Mouse (Mus musculus) large intestine, adult 2 months (tissue): ENCODE data around the gene Prkag2. TPM values are rescaled to one million over a fixed set of nuclear protein-coding genes. Genes with fewer than 3 reads are reported as not detected.

Source experiments
- DNase-seq: peaks from one replicate; pipeline ENCODE4 v3.0.0-alpha.2; 2012; ENCODE audit warnings: low read depth, low spot score
- WGBS: fragments of 180-500 bp; shearing (Covaris S2); methylation state at CpG from one replicate; pipeline ENCODE4 v1.1.7; 2018; 5-methylcytosine and 5-hydroxymethylcytosine counted together
- polyA plus RNA-seq: library from polyadenylated mRNA; depleted of rRNA; stranded (reverse); fragments of >200 nt; gene quantifications from 2 replicates; pipeline ENCODE4 v1.2.3, GENCODE M21; 2012

Gene Prkag2
- polyA plus RNA-seq, 1 experiment: 21.1 TPM

DNA sequence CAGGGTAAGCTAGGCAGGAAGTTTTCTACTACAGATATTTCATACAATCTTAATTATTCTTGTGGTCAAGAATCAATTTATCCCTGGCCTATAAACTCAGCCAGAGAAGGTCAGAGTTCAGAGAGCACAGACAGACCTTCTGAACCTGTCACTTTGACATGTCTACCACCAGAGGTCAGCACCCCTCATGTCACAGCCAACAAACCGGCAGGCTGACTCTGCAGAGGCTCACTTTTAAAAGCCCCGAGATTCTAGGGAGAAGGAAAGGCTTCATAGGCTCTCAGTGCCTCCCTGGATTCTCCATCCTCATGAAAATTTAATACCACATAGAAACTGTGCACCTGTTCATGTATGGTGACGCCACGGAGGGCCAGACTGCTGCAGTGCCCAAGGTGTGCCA lies 197.6 kb downstream of the Prkag2 start:
- no peak for DNase-seq
- 26% methylated on average over 4 of the region's 4 CpGs for WGBS

DNA sequence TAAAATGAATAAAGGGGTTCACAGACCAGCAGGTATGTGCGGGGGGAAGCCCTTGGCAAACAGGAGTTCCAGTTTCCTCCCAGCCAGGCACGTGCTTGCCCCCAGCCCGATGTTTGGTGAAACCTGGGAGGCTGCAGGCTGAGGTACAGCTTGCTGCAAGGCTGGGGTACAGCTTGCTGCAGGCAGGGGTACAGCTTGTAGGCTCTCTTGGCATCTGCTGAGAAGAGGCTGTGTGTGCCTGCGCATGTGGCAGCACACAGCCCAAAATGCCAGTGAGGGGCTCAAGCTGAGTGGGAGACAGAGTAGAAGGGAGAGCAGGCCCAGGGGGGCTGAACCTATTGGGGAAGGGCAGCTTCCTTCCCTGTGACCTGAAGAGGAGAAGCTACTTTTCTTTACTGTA lies 204.8 kb downstream of the Prkag2 start:
- WGBS: 96% methylated on average over 4 of the region's 4 CpGs
- no peak for DNase-seq

DNA sequence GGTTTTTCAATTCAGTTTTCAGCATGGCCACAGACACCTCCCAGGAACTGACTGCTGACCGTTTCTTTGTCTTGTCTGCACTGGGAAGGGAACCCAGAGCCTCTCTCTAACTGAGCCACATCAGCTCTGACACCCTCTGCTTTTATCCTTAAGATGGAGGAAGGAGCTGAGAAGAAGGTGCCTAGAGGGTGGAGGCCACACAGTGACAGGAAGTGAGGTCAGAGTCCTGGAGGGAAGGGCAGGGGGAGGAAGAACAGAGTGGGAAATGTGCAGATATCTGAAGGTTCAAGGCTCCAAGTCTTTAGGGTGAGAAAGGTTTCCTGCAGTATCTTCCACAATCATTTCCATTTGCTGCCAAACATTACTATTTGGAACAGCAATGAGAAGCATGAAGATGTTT lies 205.6 kb downstream of the Prkag2 start:
- 56% methylated on average over 1 of the region's 1 CpGs for WGBS
- DNase-seq: no peak

DNA sequence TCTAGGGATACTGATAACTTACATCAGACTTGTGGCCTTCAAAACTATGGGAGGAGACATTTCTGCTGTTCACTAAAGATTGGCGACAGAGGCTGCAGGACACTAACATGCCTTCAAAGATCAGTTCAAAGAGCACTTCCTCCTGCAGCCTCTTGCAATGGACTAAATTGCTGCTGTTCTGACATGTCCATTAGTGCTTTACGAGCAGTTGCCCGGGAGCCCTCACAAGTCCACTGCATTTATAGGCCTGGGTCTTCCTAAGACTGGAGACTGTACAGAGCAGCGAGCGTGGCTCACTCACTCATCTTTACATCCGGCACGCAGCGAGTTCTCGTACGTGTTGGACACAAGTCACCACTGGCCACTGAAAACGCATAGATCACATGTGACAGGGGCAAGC lies 208.0 kb downstream of the Prkag2 start:
- WGBS: 71% methylated on average over 11 of the region's 11 CpGs
- DNase-seq: no peak

DNA sequence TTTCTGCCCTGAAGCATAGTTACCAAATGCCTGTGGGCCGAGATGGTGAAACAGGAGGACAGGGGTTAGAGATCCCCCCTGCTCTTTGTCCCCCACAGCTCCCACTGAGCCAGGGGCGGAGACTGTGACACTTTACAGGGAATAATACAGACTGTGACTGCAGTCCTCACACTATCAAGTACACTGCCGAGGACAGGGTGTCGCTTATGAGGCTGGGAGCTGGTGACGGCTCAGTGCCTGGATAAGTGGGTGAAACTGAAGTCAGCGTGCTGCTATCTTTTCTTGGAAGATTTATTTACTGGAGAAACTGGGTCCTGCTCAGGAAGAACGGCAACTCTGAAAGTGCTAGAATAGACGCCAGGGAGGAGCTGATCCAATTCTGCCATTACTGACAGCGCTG lies 210.6 kb downstream of the Prkag2 start:
- DNase-seq: no peak
- WGBS: 83% methylated on average over 9 of the region's 9 CpGs

DNA sequence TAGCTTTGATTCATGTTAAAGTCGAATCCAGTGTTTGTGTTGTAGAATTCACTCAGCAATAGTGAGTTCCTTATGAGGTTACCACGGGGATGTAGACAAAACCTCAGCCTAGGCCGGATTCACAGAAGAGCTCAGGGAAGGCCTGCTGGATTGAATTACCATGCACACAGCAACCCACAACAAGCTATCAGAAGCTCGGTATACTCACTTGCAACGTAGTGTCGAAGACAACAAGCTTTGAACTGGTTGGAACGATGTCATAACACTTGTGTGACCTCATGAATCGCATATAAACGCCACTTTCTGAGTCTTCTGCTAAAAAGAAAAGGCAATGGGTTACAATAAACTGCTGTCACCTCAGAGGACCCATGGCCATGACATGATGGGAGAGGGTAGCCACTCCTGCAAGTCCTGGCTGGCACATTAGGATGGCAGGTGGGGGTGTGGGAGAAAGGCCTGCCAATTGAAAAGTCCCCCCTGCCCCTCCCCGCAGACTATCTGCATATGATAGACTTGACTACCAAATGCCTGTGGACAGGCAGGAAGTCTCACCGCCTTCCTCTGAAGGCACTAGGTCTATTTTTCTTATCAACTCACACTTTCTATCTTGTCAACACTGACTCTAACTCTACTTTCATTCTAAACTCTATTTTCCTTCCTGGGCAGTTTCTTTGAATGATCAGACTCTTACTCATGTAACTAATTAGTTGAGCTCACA lies 211.4 kb downstream of the Prkag2 start:
- DNase-seq: no peak
- WGBS: 90% methylated on average over 11 of the region's 11 CpGs

DNA sequence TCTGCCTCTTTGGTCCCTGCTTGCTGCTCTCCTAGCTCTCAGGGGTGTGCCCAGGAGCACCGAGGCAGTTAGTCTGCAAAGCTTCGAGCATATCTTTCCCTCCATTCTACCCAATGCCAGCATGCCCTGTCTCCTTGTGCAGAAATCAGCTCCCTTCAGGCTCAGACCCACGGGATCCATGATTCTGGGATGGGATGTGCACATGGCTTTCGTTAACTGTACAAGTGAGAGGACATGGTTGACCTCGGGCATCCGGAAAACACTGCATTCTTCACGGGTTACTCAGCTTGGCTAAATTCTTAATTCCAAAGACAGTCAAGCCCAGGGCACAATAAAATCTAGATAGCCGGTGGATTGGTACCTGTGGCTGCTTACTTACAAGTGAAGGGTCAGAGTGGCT lies 213.2 kb downstream of the Prkag2 start:
- DNase-seq: no peak
- 79% methylated on average over 8 of the region's 8 CpGs for WGBS

DNA sequence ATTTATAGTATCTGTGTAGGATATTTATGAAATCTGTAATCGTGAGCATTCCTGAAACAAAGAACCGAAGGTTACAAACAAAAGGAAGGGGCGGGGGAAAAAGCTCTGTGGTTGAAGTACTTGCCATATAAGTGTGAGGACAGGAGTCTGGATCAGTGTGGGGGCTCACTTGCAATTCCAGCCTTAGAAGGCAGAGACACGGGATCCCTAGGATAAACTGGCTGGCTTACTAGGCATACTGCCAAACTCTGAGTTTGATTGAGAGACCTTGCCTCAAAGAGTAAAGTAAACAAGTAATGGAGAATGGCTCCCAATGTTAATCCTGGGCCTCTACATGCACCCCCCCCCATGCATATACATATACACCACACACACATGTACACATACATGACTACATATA lies 221.7 kb downstream of the Prkag2 start:
- DNase-seq: no peak
- WGBS: 76% methylated on average over 4 of the region's 4 CpGs

DNA sequence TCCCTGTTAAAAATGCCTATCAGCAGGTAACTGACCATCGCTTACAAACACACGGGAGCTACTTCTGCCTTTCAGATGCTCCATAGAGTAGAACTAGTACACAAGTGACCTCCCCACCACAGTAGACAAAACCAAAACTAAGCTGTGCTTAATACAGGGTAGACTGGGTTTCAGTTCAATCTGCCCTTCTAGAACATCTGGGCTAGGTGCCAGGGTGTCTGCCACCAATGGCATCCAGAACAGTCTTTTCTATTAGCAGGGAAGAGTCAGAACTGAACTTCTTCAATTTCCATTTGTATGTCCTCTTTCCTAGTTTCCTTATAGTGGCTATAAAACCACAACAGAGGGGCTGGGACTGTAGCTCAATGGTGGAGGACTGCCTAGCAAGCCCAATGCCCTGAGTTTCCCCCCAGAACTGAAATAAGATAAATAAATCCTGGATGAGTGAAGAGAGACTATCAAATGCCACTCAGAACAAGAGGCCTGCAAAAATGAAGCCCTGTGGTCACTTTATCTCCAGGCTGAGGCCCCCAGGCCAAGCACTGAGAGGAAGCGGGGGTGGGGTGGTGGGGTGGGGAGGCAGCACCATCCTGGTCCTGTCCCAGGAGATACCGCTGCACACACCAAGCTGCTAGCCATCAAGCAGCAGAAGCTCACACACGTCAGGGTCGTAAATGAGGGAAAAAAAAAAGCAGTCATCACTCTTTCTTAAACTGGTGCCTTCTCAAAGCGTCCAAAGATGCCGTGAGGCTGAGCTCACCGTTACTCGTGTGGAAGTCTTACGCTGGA lies 222.4 kb downstream of the Prkag2 start:
- 85% methylated on average over 11 of the region's 11 CpGs for WGBS
- DNase-seq: no peak

DNA sequence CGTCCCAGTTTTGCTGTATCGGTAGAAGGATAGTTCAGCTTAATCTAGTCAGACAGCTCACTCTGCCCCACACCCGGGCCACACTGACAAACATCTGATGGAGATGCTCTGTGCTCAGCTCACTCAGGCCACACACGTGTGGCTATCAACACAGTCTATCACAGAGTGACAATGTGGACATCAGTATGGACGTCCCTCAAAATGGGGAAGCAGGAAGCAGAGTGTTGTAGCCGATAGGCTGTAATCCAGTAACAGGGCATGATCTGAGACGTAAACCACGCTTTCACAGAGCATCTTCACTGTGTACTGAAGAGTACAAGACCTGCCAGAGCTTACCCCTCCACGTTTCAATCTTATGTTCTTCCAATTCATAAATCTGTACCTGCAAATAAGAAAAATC lies 223.8 kb downstream of the Prkag2 start:
- WGBS: 86% methylated on average over 9 of the region's 9 CpGs

DNA sequence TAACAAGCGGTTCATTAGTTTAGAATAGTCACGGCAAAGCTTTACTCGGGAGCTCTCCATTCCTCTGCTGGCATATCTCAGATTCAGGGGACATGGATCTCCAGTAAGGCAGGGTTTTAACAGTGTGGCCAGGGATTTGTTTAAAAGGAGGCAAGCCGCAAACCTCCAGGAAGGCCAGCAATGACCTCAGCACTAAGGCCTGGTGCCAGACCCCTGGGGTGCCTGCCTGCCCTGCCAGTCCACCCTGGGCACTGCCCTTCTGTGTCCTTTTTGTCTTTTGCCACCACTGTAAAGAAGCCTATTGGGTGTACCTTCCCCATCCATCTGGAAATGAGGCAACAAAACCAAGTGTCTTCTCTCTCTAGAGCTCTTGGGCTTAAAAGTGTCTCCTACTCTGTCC lies 226.3 kb downstream of the Prkag2 start:
- WGBS: 87% methylated on average over 4 of the region's 4 CpGs
- DNase-seq: no peak

More for the DNA sequence above, 223.8 kb downstream of the Prkag2 start:
- DNase-seq: no peak

DNA sequence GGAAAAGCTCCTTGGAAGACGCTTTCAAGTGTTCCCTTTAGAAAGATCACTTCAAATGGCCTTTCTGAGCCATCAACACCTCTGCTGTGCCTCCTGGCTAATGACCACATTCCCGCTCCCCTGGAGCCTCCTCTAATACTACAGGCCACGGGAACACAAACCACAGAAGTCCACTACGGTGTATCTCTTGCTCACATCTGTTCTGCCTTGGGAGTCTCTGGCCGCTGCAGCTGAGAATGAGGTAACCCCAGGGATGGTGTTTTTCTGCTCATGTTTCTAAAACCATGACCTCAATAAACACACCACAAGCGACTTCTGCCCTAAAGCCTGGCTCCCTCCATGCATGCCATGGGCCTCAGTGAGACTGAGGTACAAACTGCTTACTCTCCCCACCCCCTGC lies 227.2 kb downstream of the Prkag2 start:
- WGBS: 80% methylated on average over 6 of the region's 6 CpGs

DNA sequence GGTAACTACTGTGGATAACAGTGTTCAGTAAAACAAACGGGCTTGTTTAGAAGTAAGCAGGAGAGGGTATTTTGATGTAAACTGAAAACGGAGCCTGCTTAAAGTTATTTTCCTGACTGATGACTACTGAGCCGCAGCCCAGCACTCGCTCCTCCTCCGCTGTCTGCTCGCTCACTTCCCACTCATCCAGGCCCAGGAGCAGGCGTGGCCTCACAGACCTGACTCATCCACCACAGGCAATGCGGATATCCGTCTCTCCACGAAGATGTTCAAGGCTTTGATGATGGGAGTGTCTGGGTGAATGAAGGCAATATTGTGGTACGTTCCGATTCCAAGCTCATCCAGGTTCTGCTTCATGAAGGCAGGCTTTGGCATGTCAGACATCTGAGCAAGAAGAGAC lies 229.2 kb downstream of the Prkag2 start:
- DNase-seq: no peak
- WGBS: 68% methylated on average over 12 of the region's 12 CpGs

More for the DNA sequence above, 227.2 kb downstream of the Prkag2 start:
- DNase-seq: no peak

DNA sequence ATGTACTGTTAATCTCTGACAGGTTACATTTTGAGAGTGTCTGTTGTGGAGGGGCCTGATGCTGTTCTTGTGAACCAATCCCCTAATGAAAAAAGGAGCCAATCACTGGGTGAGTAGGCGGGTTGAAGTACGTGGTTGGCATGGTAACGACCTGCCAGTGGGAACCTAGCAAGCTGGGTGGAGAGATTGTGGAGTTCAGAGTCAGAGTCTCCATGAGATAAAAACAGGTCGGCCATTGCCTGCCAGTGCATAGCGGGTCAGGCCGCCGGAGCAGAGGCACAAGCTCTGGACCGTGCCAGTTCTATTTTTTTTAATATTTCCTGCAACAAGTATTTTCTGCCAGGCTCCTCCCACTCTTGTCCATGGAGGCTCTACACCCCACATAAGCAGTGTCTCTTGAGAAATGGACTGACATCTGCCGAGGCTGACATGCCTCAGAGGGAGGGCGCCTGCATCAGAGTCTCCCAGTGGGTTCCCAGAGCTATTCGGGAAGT lies 230.6 kb downstream of the Prkag2 start:
- WGBS: 80% methylated on average over 11 of the region's 11 CpGs
- DNase-seq: no peak

DNA sequence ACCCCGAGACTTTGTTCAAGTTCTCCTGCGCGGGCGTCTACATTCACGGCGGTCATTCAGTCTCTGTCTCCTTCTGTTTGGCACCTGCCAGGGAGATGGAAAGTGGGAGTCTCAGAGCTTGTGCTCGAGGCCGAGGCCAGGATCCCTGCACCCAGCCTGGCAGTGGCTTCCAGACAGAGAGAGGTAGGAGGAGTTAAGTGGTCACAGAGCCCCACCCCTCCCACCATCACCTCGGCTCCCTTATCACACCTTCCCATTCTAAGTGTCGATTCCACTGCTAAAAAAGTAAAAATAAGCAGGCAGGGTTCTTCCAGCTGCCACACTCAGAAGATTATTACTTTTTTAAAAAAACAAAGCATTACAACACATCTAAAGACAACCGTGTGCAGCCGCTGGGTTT lies 236.6 kb downstream of the Prkag2 start:
- 72% methylated on average over 12 of the region's 12 CpGs for WGBS
- no peak for DNase-seq

DNA sequence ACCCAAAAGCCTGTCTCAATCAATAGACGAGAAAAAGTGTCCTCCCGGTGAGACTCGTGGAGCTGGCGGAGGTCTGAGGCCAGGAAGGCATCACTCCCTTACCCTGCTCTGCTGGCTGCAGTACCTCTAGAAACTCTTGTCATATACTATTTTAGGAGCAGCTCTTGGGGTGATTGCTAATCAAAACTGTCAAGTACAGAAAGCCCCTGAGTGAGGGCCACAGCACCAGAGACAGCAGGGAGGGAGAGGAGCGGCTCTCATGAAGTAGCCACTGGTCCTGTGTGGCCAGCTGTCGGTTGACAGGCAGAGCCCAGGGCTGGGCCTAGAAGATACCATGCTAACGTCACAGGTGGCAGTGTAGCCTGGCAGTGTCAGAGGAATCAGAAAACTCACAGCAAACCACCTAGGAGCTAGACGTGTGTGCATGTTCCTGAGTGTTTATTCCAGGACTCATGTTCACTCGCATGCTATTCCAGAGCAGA lies 239.0 kb downstream of the Prkag2 start:
- no peak for DNase-seq
- 92% methylated on average over 9 of the region's 9 CpGs for WGBS

DNA sequence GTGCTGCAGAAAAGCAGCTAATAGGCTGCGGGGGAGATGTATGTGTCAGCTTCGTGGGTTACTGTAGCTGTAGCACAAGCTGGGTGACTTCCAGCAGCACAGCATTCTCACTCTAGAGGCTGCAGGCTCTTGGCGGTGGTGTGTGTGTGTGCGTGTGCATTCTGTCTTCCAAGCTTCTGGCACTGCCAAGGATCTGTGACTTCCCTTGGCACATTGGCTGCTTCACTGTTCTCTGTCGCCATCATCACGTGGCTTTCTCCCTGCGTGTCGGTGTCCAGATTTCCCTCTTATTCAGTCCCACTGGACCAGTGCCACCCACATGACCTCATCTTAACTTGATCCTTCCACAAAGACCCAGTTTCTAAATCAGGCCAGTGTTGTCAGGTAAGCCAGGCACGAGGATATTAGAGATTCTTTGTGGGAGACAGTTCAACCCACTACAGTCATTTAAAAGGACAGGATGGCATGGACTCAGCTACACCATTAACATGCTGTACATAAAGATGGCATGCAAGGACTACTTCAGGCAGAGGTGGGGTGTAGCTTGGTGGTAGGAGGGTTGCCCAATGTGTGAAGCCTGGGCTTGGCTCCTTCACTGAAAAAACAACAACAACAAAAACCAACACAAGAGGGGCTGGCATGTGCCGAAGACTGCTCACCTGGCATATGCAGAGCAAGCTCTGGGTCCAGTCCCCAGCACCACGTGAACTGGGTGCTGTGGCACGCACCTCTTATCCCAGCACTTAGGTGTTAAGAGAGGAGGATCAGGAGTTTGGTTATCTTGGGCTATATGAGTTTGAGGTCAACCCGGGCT lies 239.6 kb downstream of the Prkag2 start:
- WGBS: 76% methylated on average over 13 of the region's 13 CpGs
- no peak for DNase-seq

DNA sequence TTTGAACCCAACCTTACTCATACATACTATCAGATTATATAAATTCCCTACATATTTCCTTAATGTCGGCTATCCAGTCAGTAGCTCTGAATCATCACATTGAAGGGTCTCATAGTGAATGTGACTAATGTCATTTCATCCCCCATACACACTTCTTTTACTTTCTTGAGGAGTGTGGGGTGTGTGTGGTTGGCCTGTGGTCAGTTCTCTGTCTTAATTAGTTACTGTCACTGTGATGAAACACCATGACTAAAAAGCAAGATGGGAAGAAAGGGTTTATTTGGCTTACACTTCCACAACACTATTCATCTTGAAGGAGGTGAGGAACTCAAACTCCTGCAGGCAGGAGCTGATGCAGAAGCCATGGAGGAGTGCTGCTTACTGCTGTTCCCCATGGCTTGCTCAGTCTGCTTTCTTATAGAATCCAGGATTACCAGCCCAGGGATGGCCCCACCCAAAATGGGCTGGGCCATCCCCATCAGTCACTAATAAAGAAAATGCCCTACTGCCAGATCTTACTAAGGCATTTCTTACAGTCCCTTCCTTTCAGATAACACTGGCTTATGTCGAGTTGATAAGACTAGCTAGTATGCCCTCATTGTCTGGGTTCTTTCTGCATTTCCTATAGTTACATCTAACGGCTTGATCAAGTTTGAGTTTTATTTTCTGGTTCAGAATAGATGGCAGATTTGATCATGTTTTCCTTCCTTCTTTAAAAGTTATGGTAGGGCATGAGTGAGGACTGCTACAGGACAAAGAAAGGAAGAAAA lies 240.5 kb downstream of the Prkag2 start:
- WGBS: 69% methylated on average over 3 of the region's 3 CpGs
- DNase-seq: no peak

DNA sequence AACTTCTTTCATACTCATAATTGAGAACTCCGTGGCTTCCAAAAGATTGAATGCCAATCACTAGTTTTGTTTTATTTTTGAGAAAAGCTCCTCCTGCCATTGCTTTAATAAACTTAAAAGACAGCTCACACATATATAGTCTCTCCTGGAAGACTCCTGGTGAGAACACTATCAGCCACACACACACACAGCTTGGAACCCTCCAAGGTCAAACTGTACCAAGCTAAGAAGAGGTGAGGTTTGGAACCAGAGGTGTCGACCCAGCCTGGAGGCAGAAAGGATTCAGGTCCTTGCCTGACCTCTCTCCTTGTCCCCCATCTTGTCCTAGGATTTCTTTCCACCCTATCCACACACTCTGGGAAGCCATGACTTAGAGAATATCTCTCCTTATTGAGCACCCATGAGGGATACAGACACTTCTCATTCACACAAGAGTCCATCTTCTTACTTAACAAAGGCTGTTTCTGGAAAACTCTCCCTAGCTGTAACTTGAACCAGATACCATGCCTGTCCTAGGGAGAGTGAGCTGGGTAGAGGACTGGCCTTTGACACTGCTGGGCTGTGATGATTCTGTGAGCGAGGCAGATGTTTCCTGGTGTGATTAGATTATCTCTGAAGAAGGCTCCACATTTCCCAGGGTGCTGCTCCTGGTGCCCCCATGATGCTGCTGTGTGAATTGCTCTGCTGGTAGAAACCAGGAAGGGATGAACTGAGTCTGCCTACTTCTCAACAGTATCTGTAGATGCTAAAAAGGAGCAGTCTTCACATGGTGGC lies 245.4 kb downstream of the Prkag2 start:
- no peak for DNase-seq
- whole genome bisulfite sequencing: 68% methylated on average over 3 of the region's 3 CpGs
